ENCODE assay signal across 7 mouse cellular contexts in the genomic region with DNA sequence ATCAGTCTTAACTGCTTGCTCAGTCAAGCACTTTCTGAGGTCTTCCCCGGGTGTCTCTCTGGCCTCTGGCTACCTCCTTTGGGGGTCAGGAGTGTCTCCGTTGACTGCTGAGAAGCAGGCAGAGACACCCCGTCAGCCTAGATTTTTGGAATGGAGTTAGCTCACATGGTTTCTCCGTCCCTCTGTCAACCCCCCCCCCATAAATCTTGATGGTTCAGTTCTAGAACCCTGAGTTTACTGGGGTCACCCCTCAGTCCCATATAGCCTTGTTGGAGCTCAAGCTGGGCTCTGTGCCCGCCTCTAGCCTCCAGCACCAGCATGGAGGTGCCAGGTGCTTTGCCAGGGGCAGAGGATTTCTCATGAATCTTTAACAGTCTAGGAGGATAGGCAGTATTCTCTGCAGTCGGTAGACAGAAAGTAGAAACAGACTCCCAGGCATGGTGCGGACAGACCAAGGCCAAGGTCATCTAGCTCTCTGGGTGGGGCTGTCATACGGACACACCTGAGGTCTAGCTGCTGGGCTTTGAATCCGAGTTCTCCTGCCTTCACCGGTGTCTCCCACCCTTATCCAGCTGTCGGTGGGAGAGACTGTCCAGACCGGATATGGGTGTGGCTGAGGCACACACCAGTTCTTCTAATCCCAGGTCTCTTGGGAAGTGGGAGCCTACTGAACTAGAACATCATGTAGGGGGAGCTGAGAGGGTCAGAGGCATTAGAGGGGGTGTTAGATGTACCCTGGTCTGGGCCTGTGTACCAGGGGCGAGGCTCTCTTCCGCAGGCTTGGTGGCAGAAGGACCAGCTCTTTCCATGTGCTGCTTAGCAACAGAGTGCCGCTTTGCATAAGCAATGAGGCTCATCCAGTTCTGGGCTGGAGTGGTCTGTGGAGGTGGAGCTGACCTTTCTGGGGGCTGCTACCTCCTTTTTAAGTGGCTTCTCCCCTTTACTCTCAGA. TPM values are rescaled to one million over a fixed set of nuclear protein-coding genes. Genes with fewer than 3 reads are reported as not detected.
DNase-seq lines count a peak whose midpoint lies in the region; ATAC-seq and TF ChIP-seq lines count a peak whose summit lies in the region.

No protein-coding gene starts in this region.

- peaks cover 65% of the 10 kb centered on the region for H3K4me1 ChIP-seq in lung, postnatal 0 days (ENCODE audit: insufficient read depth, low read depth, low read length)
- H3K4me1 ChIP-seq in heart, embryonic 10.5 days, result peaks cover 87% of the 10 kb centered on the region
- peaks cover 99% of the 10 kb centered on the region for H3K4me1 ChIP-seq in kidney, embryonic 16.5 days (ENCODE audit: insufficient read depth, low read length)
- H3K4me1 ChIP-seq in neural tube, embryonic 14.5 days (ENCODE audit: control insufficient read depth, insufficient read depth, low read length), result peaks cover 64% of the 10 kb centered on the region

- TF ChIP-seq CTCF in lung, postnatal 0 days (IDR thresholded peaks at IDR 0.05), result no peak

- H3K9me3 ChIP-seq in lung, postnatal 0 days (ENCODE audit: low read length), result no peaks in the 10 kb centered on the region
- H3K9me3 ChIP-seq in heart, embryonic 10.5 days, result no peaks in the 10 kb centered on the region
- H3K9me3 ChIP-seq in kidney, embryonic 16.5 days (ENCODE audit: low read length), result no peaks in the 10 kb centered on the region
- no peaks in the 10 kb centered on the region for H3K9me3 ChIP-seq in neural tube, embryonic 14.5 days (ENCODE audit: control insufficient read depth, low read length)

- peak overlapping the region; percentile 11; the same call in 1 of the 2 replicates for H3K4me2 ChIP-seq in lung, postnatal 0 days (replicated peaks; ENCODE audit: low read depth, low read length)
- H3K4me2 ChIP-seq in kidney, embryonic 16.5 days (replicated peaks; ENCODE audit: low read depth, low read length), result peak overlapping the region; percentile 38
- H3K4me2 ChIP-seq in neural tube, embryonic 14.5 days (ENCODE audit: low read depth, low read length), result peak overlapping the region; percentile 4; the same call in 1 of the 2 replicates

- no peak overlapping the region for H3K4me3 ChIP-seq in lung, postnatal 0 days (ENCODE audit: low read depth, low read length)
- H3K4me3 ChIP-seq in heart, embryonic 10.5 days, result peak overlapping the region; percentile 49
- H3K4me3 ChIP-seq in kidney, embryonic 16.5 days (ENCODE audit: low read length), result peak overlapping the region; percentile 15
- no peak overlapping the region for H3K4me3 ChIP-seq in neural tube, embryonic 14.5 days (ENCODE audit: low read depth, low read length)

- H3K36me3 ChIP-seq in lung, postnatal 0 days (ENCODE audit: insufficient read depth, low read length), result peaks cover 11% of the 10 kb centered on the region; the same call in 1 of the 2 replicates
- H3K36me3 ChIP-seq in heart, embryonic 10.5 days, result peaks cover 24% of the 10 kb centered on the region
- H3K36me3 ChIP-seq in kidney, embryonic 16.5 days (ENCODE audit: insufficient read depth, low read length), result 0 out of 2 replicates have a peak, but pooled peaks cover 18% of the 10 kb centered on the region
- peaks cover 17% of the 10 kb centered on the region for H3K36me3 ChIP-seq in neural tube, embryonic 14.5 days (ENCODE audit: control insufficient read depth, insufficient read depth, low read length)

- H3K27ac ChIP-seq in lung, postnatal 0 days (ENCODE audit: low read length), result peak overlapping the region; percentile 80
- H3K27ac ChIP-seq in heart, embryonic 10.5 days, result peak overlapping the region; percentile 84
- peak overlapping the region; percentile 69 for H3K27ac ChIP-seq in kidney, embryonic 16.5 days (ENCODE audit: low read length)
- peak overlapping the region; percentile 41 for H3K27ac ChIP-seq in neural tube, embryonic 14.5 days (ENCODE audit: low read depth, low read length)

- peak; percentile 14 for ATAC-seq in lung, postnatal 0 days
- 0 out of 2 replicates have a peak, but pooled peaks have one; percentile 9 for ATAC-seq in kidney, embryonic 16.5 days (ENCODE audit: low FRiP score, low TSS enrichment)
- peak; percentile 25; the same call in 1 of the 2 replicates for ATAC-seq in neural tube, embryonic 14.5 days (ENCODE audit: low read depth)
- no peak for ATAC-seq in erythroblast, adult 5-6 weeks (replicated peaks; ENCODE audit: low FRiP score, poor library complexity, severe bottlenecking)

- WGBS in lung, postnatal 0 days, result 19% methylated on average over 15 of the region's 15 CpGs
- WGBS in heart, embryonic 10.5 days, result 43% methylated on average over 15 of the region's 15 CpGs
- 32% methylated on average over 15 of the region's 15 CpGs for WGBS in kidney, embryonic 16.5 days
- WGBS in neural tube, embryonic 14.5 days, result 28% methylated on average over 15 of the region's 15 CpGs

- no peak overlapping the region; the same call in 1 of the 2 replicates for H3K9ac ChIP-seq in lung, postnatal 0 days (replicated peaks; ENCODE audit: low read depth)
- peak overlapping the region; percentile 50 for H3K9ac ChIP-seq in kidney, embryonic 16.5 days (replicated peaks; ENCODE audit: low read length)
- H3K9ac ChIP-seq in neural tube, embryonic 14.5 days (replicated peaks; ENCODE audit: low read depth, low read length), result no peak overlapping the region

- peak; percentile 49 for DNase-seq in lung, postnatal 0 days (ENCODE audit: low spot score)
- no peak for DNase-seq in lung, postnatal 25 days (ENCODE audit: low spot score)
- peak; percentile 73 for DNase-seq in heart, embryonic 10.5 days (ENCODE audit: low spot score)
- no peak for DNase-seq in thymus, adult 18-20 months

- no peaks in the 10 kb centered on the region for H3K27me3 ChIP-seq in lung, postnatal 0 days (replicated peaks; ENCODE audit: insufficient read depth, low read length)
- H3K27me3 ChIP-seq in heart, embryonic 10.5 days (ENCODE audit: insufficient read depth, poor library complexity, severe bottlenecking), result no peaks in the 10 kb centered on the region
- no peaks in the 10 kb centered on the region for H3K27me3 ChIP-seq in kidney, embryonic 16.5 days (ENCODE audit: insufficient read depth, low read length)
- no peaks in the 10 kb centered on the region for H3K27me3 ChIP-seq in neural tube, embryonic 14.5 days (ENCODE audit: control insufficient read depth, insufficient read depth, low read length)

- TF ChIP-seq EP300 in lung, postnatal 0 days (IDR thresholded peaks at IDR 0.05), result no peak

RNA-seq across cellular contexts. Expression of gene Lasp1, which starts 7.1 kb away (rescaled TPM):
- 96.4 and 107 TPM in 2 replicates for polyA plus RNA-seq in lung, postnatal 0 days (2015; fragmentation: Nextera tagmentation; extraction: Ambion mirVana)
- polyA plus RNA-seq in heart, embryonic 10.5 days (2016; fragmentation: Nextera tagmentation; extraction: Ambion mirVana), result 50.8 and 65.1 TPM in 2 replicates
- 133 TPM in 2 replicates for polyA plus RNA-seq in kidney, embryonic 16.5 days (2015; fragmentation: Nextera tagmentation; extraction: Ambion mirVana)
- 82.9 and 99.8 TPM in 2 replicates for polyA plus RNA-seq in neural tube, embryonic 14.5 days (2014; fragmentation: Nextera tagmentation; extraction: Ambion mirVana)
- 31.8 and 54.8 TPM in 2 replicates for total RNA-seq in erythroblast, adult 5-6 weeks (2015; ENCODE audit: low replicate concordance)
- 28.4 and 129 TPM in 2 replicates for total RNA-seq in erythroblast, adult 5-6 weeks (2017; ENCODE audit: low replicate concordance)

RNA-seq across cellular contexts. Expression of gene Rpl23, which starts 23.7 kb away (rescaled TPM):
- 464 and 478 TPM in 2 replicates for polyA plus RNA-seq in lung, postnatal 0 days (2015; fragmentation: Nextera tagmentation; extraction: Ambion mirVana)
- polyA plus RNA-seq in heart, embryonic 10.5 days (2016; fragmentation: Nextera tagmentation; extraction: Ambion mirVana), result 387 and 414 TPM in 2 replicates
- 428 and 460 TPM in 2 replicates for polyA plus RNA-seq in kidney, embryonic 16.5 days (2015; fragmentation: Nextera tagmentation; extraction: Ambion mirVana)
- 347 and 366 TPM in 2 replicates for polyA plus RNA-seq in neural tube, embryonic 14.5 days (2014; fragmentation: Nextera tagmentation; extraction: Ambion mirVana)
- 241 and 306 TPM in 2 replicates for total RNA-seq in erythroblast, adult 5-6 weeks (2015; ENCODE audit: low replicate concordance)
- 280 and 382 TPM in 2 replicates for total RNA-seq in erythroblast, adult 5-6 weeks (2017; ENCODE audit: low replicate concordance)

RNA-seq across cellular contexts. Expression of gene 1700001P01Rik, which starts 30.2 kb away (rescaled TPM):
- not detected in 2 replicates for polyA plus RNA-seq in lung, postnatal 0 days (2015; fragmentation: Nextera tagmentation; extraction: Ambion mirVana)
- 0.30 TPM in 1 of 2 replicates, not detected in the other for polyA plus RNA-seq in heart, embryonic 10.5 days (2016; fragmentation: Nextera tagmentation; extraction: Ambion mirVana)
- polyA plus RNA-seq in kidney, embryonic 16.5 days (2015; fragmentation: Nextera tagmentation; extraction: Ambion mirVana), result 0.27 and 0.31 TPM in 2 replicates
- polyA plus RNA-seq in neural tube, embryonic 14.5 days (2014; fragmentation: Nextera tagmentation; extraction: Ambion mirVana), result 0.36 TPM in 1 of 2 replicates, not detected in the other
- not detected in 2 replicates for total RNA-seq in erythroblast, adult 5-6 weeks (2015; ENCODE audit: low replicate concordance)
- not detected in 2 replicates for total RNA-seq in erythroblast, adult 5-6 weeks (2017; ENCODE audit: low replicate concordance)

RNA-seq across cellular contexts. Expression of gene B230217C12Rik, which starts 34.6 kb away (rescaled TPM):
- polyA plus RNA-seq in lung, postnatal 0 days (2015; fragmentation: Nextera tagmentation; extraction: Ambion mirVana), result 1.3 and 1.5 TPM in 2 replicates
- 9.2 and 9.6 TPM in 2 replicates for polyA plus RNA-seq in heart, embryonic 10.5 days (2016; fragmentation: Nextera tagmentation; extraction: Ambion mirVana)
- 4.3 and 6.7 TPM in 2 replicates for polyA plus RNA-seq in kidney, embryonic 16.5 days (2015; fragmentation: Nextera tagmentation; extraction: Ambion mirVana)
- polyA plus RNA-seq in neural tube, embryonic 14.5 days (2014; fragmentation: Nextera tagmentation; extraction: Ambion mirVana), result 39.8 and 53.5 TPM in 2 replicates
- 2.1 TPM in 1 of 2 replicates, not detected in the other for total RNA-seq in erythroblast, adult 5-6 weeks (2015; ENCODE audit: low replicate concordance)
- total RNA-seq in erythroblast, adult 5-6 weeks (2017; ENCODE audit: low replicate concordance), result not detected in 2 replicates

RNA-seq across cellular contexts. Expression of gene Cwc25, which starts 39.6 kb away (rescaled TPM):
- 12.7 and 13.2 TPM in 2 replicates for polyA plus RNA-seq in lung, postnatal 0 days (2015; fragmentation: Nextera tagmentation; extraction: Ambion mirVana)
- 11.6 and 17.0 TPM in 2 replicates for polyA plus RNA-seq in heart, embryonic 10.5 days (2016; fragmentation: Nextera tagmentation; extraction: Ambion mirVana)
- 15.1 and 18.4 TPM in 2 replicates for polyA plus RNA-seq in kidney, embryonic 16.5 days (2015; fragmentation: Nextera tagmentation; extraction: Ambion mirVana)
- polyA plus RNA-seq in neural tube, embryonic 14.5 days (2014; fragmentation: Nextera tagmentation; extraction: Ambion mirVana), result 13.8 and 13.9 TPM in 2 replicates
- 7.1 and 15.4 TPM in 2 replicates for total RNA-seq in erythroblast, adult 5-6 weeks (2015; ENCODE audit: low replicate concordance)
- 8.9 and 12.3 TPM in 2 replicates for total RNA-seq in erythroblast, adult 5-6 weeks (2017; ENCODE audit: low replicate concordance)

Comparison
In these comparisons a context has a peak if more than half of its experiments do, and no peak if none do; other contexts are left out.
1. DNase-seq: peak in lung, postnatal 0 days (single experiment) and heart, embryonic 10.5 days (single experiment); none in lung, postnatal 25 days (single experiment) and thymus, adult 18-20 months (0 of 2).
2. H3K4me3 ChIP-seq: peak in heart, embryonic 10.5 days (single experiment) and kidney, embryonic 16.5 days (single experiment); none in lung, postnatal 0 days (single experiment) and neural tube, embryonic 14.5 days (single experiment).
3. Peak in every context shown above with its lines, with median percentiles within 50 percentile points of each other: H3K27ac ChIP-seq and H3K4me2 ChIP-seq.